Mouse (Mus musculus): ENCODE data around the gene Myod1.

Myod1 gene

DNA sequence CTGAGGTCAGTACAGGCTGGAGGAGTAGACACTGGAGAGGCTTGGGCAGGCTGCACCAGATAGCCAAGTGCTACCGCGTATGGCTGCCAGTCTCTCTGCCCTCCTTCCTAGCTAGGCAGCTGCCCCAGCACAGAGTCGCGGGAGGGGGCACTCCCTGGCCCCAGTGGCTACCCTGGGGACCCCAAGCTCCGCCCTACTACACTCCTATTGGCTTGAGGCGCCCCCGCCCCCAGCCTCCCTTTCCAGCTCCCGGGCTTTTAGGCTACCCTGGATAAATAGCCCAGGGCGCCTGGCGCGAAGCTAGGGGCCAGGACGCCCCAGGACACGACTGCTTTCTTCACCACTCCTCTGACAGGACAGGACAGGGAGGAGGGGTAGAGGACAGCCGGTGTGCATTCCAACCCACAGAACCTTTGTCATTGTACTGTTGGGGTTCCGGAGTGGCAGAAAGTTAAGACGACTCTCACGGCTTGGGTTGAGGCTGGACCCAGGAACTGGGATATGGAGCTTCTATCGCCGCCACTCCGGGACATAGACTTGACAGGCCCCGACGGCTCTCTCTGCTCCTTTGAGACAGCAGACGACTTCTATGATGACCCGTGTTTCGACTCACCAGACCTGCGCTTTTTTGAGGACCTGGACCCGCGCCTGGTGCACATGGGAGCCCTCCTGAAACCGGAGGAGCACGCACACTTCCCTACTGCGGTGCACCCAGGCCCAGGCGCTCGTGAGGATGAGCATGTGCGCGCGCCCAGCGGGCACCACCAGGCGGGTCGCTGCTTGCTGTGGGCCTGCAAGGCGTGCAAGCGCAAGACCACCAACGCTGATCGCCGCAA, at the start of gene Myod1:
Gene Myod1, plus strand, starts transcription at position 303 of the 836 bp plus-strand sequence.
- no peak for DNase-seq

DNA sequence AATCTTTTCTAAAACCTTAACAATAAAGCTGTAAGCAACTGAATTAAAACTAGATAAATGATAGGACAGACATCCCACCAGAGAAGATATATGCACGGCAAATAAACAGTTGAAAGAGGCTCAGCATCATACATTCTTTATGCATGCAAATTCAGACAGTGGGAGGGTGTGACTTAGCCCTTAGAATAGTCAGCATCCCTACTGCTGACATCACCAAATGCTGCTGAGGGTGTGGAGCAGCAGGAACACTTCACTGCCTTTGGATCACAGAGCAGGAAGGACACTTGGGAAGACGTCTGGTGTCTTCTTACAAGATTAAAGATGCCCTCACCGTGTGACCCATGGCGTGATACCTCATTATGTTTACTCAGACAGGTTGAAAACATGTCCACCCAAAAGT, 48.4 kb upstream of the Myod1 start:
- DNase-seq: no peak

DNA sequence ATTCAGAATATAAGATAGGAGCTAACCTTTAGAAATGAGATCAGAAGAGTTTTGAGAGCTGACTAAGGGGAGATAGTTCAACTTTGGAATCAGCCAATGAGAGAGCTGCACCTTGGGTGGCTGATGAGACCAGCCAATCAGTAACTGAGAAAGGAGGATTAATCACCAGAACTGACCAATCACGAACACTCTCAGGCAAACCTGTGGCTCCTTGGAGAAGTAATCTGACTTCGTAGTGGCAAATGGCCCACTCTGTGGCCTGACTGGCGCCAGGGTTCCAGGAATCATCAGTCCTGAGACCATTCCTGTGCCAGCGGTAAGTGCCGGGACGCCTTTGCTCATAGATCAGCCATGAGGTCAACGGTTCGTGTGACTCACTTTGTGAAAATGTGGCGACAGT, 38.9 kb upstream of the Myod1 start:
- DNase-seq: no peak

- no peak for DNase-seq
These were observed 36.5 kb upstream of the Myod1 start for GRCm38 (mm10) chr7:46339818-46340217.

DNA sequence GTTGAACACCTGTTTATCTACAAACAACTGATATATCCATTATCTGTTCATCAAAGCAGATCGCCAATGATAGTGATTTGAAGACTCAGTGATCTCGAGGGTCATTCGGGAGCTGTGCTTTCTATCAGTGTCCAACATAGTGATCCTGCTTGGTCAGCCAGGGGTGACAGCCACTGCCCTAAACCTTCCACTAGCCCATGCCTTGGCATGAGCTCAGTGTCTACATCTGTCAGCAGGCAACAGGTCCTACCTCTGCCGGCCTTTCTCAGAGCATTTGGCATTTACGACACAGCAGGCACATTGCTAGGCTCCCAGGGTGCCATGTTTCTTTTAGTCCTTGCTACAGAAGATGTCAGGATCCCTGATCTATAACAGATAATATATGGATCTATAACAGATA, 36.0 kb upstream of the Myod1 start:
- DNase-seq: no peak

GRCm38 (mm10) chr7:46341471-46341870, 34.8 kb upstream of the Myod1 start:
- DNase-seq: no peak

DNA sequence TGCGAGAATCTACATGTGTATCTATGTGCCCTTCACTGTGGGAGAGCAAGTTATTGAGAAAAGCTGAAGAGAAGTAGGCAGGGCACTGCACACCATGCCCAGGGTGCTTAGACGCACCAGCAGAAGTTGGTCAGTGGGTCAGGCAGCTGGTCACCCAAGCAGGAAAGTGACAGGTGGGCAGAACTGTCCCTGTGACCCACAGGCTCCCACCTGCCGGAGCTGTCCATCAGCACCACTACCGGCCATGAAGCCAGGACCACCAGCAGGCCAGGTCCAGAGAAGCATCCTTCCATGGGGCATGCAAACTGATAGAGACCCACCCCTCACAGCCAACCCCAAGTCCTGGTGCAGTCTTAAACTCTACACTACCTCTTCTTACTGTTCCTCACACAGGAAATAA, 28.6 kb upstream of the Myod1 start:
- DNase-seq: no peak

DNA sequence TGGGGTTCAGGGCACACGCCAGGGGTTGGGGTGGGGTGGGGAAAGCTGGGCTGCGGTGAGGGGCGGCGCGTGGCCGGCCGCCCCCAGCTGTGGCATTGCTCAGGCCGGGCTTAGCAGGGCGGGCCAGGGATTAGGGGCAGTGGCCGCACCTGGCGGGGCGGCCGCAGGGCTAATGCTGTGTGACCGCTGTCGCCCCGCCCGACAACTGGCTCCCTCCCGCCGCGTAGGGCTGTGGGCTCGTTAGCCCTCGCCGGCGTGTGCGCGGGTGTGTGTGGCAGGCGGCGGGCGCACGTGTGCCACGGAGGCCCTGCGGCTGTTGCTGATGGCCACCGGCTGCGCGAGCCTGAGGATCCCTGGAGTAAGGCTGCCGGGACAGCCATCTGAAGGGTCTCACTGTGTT, 27.5 kb upstream of the Myod1 start:
- DNase-seq: no peak

DNA sequence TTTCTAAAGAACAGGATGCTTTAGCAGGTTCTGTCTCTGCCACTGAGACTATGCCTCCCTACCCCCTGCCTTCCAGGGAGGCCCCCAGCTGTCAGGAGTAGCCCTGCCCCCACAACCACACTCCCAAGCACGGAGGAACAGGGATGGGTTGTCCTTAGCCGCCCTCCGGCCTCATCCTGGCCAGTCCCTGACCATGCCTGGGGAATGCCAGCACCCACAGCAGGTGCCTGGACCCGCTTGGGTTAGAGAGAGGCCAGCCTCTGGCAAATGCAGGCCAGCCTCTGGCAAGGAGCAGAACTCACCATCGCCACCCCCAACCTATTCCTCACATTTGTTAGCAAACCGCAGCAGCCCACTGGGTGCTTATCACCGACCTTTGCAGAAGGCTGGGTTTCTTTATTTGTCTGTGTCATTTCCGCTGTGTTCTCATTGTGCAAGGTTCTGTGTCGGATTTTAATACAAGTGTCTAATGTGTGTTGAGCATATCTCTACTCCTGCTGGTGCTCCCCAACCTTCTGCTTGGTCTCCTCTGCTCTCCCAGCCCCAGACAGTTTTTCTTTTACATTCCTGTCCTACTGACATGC, 26.1 kb upstream of the Myod1 start:
- no peak for DNase-seq

DNA sequence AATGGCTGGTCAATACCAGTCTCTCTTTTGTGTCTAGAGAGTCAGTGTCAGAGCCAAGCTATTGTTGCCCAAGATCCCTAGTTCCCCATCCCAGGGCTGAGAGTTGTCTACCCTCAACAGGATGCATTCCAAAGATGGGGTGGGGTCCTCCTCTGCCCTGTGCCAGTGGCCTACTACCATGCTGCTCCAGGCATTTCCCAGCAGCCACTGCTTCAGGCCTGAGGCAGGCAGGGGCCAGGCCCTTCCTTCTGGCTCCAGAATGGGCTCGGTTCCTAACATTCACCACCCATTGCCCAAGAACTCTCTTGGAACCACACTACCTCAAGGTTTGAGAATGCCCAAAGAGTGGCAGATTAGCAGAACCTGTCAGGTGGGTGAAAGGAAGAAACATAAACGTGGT, 23.5 kb upstream of the Myod1 start:
- DNase-seq: no peak

DNA sequence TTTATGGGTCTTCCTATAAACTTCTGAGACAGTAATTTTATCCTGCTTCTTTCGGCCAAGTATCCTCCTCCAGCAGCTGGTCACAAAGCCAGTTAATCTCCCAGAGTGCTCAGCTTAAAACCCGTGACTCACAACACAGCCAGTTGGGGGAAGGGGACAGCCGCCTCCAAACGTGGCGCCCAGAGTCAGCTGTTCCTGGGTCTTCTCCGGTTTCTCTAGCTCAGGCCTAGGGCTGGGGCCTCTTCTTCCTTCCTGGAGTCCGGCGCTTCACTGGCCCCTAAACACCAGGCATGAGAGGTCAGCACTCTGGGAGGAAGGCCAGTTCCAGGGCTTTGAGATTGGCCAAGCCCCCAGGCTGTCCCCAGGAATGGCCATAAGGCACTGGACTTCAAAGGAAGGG, 23.1 kb upstream of the Myod1 start:
- no peak for DNase-seq

- no peak for DNase-seq
These were observed 22.4 kb upstream of the Myod1 start for GRCm38 (mm10) chr7:46353875-46354274.

GRCm38 (mm10) chr7:46361776-46362175, 14.5 kb upstream of the Myod1 start:
- DNase-seq: no peak

DNA sequence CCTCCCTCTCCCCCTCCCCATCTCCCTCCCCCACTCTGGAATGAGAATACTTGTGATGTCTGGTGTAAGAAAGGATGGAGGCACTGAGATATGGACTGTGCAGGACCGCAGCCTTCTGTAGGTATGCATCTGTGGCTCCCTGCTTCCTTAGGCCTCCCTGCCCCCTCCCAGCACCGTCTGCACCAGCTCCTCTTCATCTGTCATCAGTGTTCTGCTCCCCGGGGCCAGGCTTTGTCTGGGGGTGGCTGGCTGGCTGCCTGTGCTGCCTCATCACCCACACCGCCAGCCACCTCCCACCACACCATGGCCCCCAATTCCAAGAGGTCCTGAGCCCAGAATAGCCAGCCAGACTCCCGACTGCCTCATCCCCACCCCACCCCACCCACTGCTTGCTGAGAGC, 12.1 kb upstream of the Myod1 start:
- no peak for DNase-seq

DNA sequence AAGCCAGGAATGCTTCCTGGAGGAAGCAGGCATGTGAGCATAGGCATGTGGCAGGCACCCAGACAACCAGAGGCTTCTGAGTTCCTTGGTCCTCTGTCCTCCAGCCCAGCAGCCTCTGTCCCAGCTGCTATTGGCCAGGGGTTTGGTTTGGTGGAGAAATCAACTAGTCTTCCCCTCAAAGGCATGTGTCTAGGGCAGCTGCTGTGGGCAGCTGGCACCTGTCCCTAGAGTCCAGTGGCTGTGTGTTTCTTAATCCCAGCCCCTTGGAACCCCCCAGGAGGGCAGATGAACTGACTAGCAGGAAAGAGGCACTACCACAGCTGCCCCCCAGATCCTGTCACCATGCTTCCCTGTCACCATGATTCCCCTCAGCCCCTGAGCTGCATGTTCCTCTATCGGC, 10.5 kb upstream of the Myod1 start:
- no peak for DNase-seq

- DNase-seq: no peak
These were observed 5.2 kb upstream of the Myod1 start for GRCm38 (mm10) chr7:46371104-46371503.

GRCm38 (mm10) chr7:46377008-46377346, 703 bp downstream of the Myod1 start:
- no peak for DNase-seq

DNA sequence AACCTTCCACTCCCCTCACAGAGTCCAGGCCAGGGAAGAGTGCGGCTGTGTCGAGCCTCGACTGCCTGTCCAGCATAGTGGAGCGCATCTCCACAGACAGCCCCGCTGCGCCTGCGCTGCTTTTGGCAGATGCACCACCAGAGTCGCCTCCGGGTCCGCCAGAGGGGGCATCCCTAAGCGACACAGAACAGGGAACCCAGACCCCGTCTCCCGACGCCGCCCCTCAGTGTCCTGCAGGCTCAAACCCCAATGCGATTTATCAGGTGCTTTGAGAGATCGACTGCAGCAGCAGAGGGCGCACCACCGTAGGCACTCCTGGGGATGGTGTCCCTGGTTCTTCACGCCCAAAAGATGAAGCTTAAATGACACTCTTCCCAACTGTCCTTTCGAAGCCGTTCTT, 1.8 kb downstream of the Myod1 start:
- peak; percentile 72 for DNase-seq

GRCm38 (mm10) chr7:46378983-46379382, 2.7 kb downstream of the Myod1 start:
- peak; percentile 75 for DNase-seq

DNA sequence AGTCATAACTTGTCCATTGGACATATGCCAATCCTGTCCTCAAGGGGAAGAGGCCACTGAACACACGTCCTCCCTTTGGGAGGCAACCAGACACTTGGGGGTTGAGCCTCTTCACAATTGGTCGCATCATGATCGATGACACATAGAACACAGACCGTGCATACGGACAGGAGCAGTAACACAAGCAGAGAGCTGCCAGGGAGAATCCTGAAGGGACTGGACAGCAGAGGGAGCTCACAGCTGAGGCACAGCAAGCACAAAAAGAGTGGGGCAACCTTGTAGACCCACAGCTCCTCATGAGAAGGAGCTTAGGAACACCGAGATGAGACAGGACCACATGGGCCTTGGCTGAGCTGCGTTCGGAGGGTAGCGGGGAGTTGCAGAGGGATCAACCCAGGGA, 4.4 kb downstream of the Myod1 start:
- no peak for DNase-seq

DNA sequence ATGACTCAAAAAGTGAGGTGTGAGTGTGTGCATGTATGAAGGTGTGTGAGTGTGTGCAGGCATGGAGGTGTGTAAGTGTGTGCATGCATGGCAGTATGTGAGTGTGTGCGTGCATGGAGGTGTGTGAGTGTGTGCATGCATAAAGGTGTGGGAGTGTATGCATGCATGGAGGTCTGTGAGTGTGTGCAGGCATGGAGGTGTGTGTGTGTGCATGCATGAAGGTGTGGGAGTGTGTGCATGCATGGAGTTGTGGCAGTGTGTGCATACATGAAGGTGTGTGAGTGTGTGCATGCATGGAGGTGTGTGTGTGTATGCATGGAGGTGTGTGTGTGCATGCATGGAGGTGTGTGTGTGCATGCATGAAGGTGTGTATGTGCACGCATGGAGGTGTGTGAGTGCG, 11.2 kb downstream of the Myod1 start:
- DNase-seq: no peak

GRCm38 (mm10) chr7:46389456-46390085, 13.3 kb downstream of the Myod1 start:
- peak; percentile 37 for DNase-seq

DNA sequence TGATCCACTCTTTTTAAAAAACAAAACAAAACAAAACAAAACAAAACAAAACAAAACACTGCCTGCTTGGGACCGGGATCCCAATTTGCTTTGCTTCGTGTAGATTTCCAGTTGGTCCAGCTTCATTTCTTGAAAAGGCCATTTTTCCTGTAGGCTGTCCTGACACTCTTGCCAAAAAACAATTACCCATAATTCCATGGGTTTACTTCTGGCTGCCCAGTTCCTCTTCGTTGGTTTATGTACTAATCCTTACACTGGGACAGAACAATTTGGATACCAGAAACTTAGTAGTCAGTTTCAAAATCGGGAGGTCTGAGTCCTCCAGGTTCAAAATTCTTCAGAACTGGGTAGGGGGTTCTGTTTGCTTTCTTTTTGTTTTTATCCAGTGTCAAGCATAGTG, 14.0 kb downstream of the Myod1 start:
- DNase-seq: no peak

DNA sequence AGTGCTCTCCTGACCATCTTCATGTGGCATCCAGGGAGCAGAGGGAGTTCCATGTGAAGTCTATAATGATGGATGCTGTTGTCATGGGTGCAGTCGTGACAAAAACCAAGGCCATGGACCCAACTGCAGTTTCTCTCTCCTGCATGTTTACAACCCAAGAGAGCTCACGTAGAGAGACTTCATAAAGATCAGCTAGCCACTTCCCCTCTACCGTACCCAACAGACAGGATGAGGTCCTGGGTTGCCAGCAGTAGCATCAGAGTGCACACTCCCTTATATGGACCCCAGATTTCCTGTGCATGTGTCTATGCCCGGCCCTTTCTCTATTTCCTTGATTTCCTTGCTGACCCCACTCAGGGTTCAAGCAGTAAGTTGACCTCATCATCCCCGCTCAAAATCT, 15.4 kb downstream of the Myod1 start:
- no peak for DNase-seq

DNA sequence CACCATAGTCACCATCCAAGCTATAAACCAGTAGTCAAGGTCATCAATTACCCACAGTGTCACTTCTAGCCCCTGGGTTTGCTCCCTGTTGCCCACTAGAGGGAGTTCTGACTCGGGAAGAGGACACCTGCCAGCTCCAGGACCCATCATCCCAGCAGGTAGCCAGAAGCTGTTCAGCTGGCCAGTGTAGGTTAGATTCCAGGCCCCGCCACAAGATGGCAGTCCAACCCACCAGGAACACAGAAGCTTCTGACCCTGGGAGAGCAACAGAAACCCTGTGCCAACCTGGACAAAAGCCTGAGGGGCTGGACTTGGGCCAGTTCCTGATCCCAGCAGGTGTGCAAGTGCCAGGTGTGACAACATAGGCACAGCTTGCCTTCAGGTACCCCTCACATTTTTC, 16.8 kb downstream of the Myod1 start:
- DNase-seq: peak; percentile 88
